ENCODE assay signal across 1 mouse cellular context in the genomic region with DNA sequence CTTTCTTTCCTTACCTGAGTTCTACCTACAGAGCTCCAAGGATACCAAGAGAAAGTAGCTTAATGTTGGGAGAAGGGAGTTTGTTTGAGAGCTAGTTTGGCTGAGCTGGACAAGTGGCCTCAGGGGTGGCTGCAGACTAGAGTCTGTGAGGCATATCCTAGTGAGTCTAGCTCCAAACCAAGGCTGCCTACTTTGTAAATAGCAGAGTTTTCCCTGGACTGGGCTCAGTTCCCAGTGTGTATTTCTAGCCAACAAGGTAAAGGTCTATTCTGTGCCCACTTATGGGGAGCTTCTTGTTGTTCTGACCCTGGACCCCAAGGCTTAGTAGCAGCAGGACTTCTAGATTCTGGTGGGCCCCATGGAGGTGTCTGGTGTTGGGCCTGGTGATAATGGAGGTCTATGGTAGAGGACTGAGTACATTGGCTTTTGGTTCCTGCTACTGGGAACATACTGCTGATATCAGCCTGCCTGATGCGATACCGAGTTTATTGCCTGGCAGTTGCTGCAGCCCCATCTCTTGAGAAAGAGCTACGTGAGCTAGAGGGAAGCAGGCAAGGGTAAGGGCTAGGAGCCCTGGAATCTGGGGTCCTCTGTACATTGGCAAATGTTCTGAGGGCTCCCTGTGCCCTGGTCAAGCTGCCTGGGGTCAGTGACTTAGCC.
A peak's percentile ranks its signal among the peaks of the same experiment; 100 is the strongest.
TF ChIP-seq lines count a peak whose summit lies in the region.

No protein-coding gene starts in this region.

TF ChIP-seq in MEL, 35 proteins besides CTCF, POLR2A, EP300 and RAD21:
- TF ChIP-seq TCF12 (IDR thresholded peaks at IDR 0.05; ENCODE audit: low read depth, low read length), result peak; percentile 53
- TF ChIP-seq CHD1 (IDR thresholded peaks at IDR 0.05; ENCODE audit: low read depth, low read length), result no peak
- TF ChIP-seq POLR2AphosphoS2 (IDR thresholded peaks at IDR 0.05; ENCODE audit: low read length), result no peak
- peak; percentile 47; the same call in 1 of the 2 replicates for TF ChIP-seq SIN3A (IDR thresholded peaks at IDR 0.05; ENCODE audit: low read length)
- TF ChIP-seq RCOR1 (IDR thresholded peaks at IDR 0.05; ENCODE audit: low read depth, low read length), result no peak
- TF ChIP-seq GATA1 (IDR thresholded peaks at IDR 0.05; ENCODE audit: low read depth, low read length), result peak; percentile 23; the same call in 1 of the 2 replicates
